Comparison of ENCODE assay signal across 8 mouse cellular contexts in genomic region chr6:47175356-47176156, GRCm38 (mm10).
DNase-seq lines count a peak whose midpoint lies in the region; ATAC-seq and TF ChIP-seq lines count a peak whose summit lies in the region.
"Not testable (repeated sequence)": the region's sequence is repeated elsewhere in the genome, so short reads cannot be mapped to it uniquely, and the experiment has no call there.

No protein-coding gene starts in this region.

- not testable (repeated sequence) for H3K36me3 ChIP-seq in E14TG2a.4 (ENCODE audit: insufficient read depth, low read length); embryonic facial prominence, embryonic 11.5 days (replicated peaks; ENCODE audit: control insufficient read depth, insufficient read depth, low read depth, low read length); neural tube, embryonic 12.5 days

- peak; percentile 39 for TF ChIP-seq CTCF in E14TG2a.4 (conservative IDR thresholded peaks at IDR 0.05; ENCODE audit: low read length)

- H3K4me2 ChIP-seq in embryonic facial prominence, embryonic 11.5 days (ENCODE audit: low read depth, low read length): not testable (repeated sequence)
- H3K4me2 ChIP-seq in neural tube, embryonic 12.5 days (replicated peaks): peak overlapping the region; percentile 48

- H3K4me3 ChIP-seq in E14TG2a.4 (replicated peaks; ENCODE audit: low read length); embryonic facial prominence, embryonic 11.5 days (ENCODE audit: low read depth, low read length); neural tube, embryonic 12.5 days: not testable (repeated sequence)

- 24% methylated on average over 10 of the region's 10 CpGs for WGBS in embryonic facial prominence, embryonic 11.5 days
- 14% methylated on average over 10 of the region's 10 CpGs for WGBS in neural tube, embryonic 12.5 days

- not testable (repeated sequence) for H3K27ac ChIP-seq in embryonic facial prominence, embryonic 11.5 days (replicated peaks; ENCODE audit: low read depth, low read length); neural tube, embryonic 12.5 days

- H3K4me1 ChIP-seq in E14TG2a.4 (replicated peaks; ENCODE audit: low read depth, low read length): peaks cover 23% of the 10 kb centered on the region
- not testable (repeated sequence) for H3K4me1 ChIP-seq in embryonic facial prominence, embryonic 11.5 days (ENCODE audit: control insufficient read depth, insufficient read depth, low read length); neural tube, embryonic 12.5 days

- DNase-seq in embryonic facial prominence, embryonic 11.5 days (ENCODE audit: low spot score): peak; percentile 70
- DNase-seq in heart, adult 18-20 months: peak; percentile 7 to 19
- DNase-seq in induced T-regulatory cell, adult 2 months (ENCODE audit: low read depth): peak; percentile 11
- peak; percentile 33 to 49 for DNase-seq in left cerebral cortex, postnatal 25 days (ENCODE audit: low spot score in 2 of 2)
- peak; percentile 3 for DNase-seq in lung, postnatal 36 days

- H3K9ac ChIP-seq in embryonic facial prominence, embryonic 11.5 days (replicated peaks; ENCODE audit: low read length); neural tube, embryonic 12.5 days: not testable (repeated sequence)

- ATAC-seq in cerebellum, adult (ENCODE audit: insufficient number of reproducible peaks, low FRiP score, low TSS enrichment): peak; percentile 89
- ATAC-seq in embryonic facial prominence, embryonic 11.5 days (replicated peaks; ENCODE audit: insufficient number of reproducible peaks, low FRiP score, low TSS enrichment, low read depth): 0 out of 2 replicates have a peak, but pooled peaks have one; percentile 44
- ATAC-seq in neural tube, embryonic 12.5 days (ENCODE audit: low FRiP score, low read depth): peak; percentile 84

- H3K27me3 ChIP-seq in E14TG2a.4 (ENCODE audit: insufficient read depth, low read length); embryonic facial prominence, embryonic 11.5 days (ENCODE audit: control insufficient read depth, insufficient read depth, low read length); neural tube, embryonic 12.5 days (replicated peaks): not testable (repeated sequence)

- intact Hi-C loops in left cerebral cortex, postnatal 25 days (cut with DNase I): not testable (repeated sequence)

- not testable (repeated sequence) for H3K9me3 ChIP-seq in E14TG2a.4 (ENCODE audit: low read length); embryonic facial prominence, embryonic 11.5 days (replicated peaks; ENCODE audit: control insufficient read depth, low read length); neural tube, embryonic 12.5 days

Comparison
In these comparisons a context has a peak if more than half of its experiments do, and no peak if none do; other contexts are left out.
1. DNase-seq: peak in every context shown above with its lines; median percentile 70 in embryonic facial prominence, embryonic 11.5 days; 41 in left cerebral cortex, postnatal 25 days; 13 in heart, adult 18-20 months; 11 in induced T-regulatory cell, adult 2 months; 3 in lung, postnatal 36 days.